Mouse (Mus musculus): ENCODE measurements around the gene Ptprd.

DNA sequence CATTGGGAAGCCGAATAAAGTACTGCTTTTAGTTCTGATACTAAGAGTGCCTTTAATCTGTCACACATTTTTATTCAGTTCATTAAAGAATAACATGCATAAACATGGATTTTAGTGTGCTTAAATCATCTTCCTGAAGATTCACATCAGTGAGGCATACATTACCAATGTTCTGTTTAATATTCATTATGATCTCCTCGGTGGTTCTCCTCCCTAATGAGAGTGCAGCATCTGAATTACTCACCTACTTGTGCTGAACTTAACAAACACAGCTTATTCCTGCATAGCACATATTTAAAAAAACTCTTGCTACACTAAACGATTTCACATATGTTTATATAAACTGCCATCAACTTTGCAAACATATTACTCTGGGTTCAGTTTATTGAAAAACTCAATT is 698.7 kb downstream of the Ptprd start:
- no peak for TF ChIP-seq POLR2A (IDR thresholded peaks at IDR 0.05; ENCODE audit: borderline replicate concordance, extremely low read depth, insufficient read depth, insufficient read length, poor library complexity, severe bottlenecking)
- no peak for TF ChIP-seq CTCF (IDR thresholded peaks at IDR 0.05; ENCODE audit: borderline replicate concordance, extremely low read depth, insufficient read depth, insufficient read length)
